Mouse (Mus musculus) spleen, adult 12 weeks (tissue): ENCODE data around the gene Zfp598.
"Not testable (repeated sequence)": the region's sequence is repeated elsewhere in the genome, so short reads cannot be mapped to it uniquely, and the experiment has no call there.

ENCODE experiments used
- DNase-seq: peaks from one replicate; pipeline ENCODE4 v3.0.0; 2022; ENCODE audit warnings: low spot score

Gene Zfp598

GRCm38 (mm10) chr17:24687599-24687998 lies 18.1 kb downstream of the Zfp598 start:
- DNase-seq, result no peak

DNA sequence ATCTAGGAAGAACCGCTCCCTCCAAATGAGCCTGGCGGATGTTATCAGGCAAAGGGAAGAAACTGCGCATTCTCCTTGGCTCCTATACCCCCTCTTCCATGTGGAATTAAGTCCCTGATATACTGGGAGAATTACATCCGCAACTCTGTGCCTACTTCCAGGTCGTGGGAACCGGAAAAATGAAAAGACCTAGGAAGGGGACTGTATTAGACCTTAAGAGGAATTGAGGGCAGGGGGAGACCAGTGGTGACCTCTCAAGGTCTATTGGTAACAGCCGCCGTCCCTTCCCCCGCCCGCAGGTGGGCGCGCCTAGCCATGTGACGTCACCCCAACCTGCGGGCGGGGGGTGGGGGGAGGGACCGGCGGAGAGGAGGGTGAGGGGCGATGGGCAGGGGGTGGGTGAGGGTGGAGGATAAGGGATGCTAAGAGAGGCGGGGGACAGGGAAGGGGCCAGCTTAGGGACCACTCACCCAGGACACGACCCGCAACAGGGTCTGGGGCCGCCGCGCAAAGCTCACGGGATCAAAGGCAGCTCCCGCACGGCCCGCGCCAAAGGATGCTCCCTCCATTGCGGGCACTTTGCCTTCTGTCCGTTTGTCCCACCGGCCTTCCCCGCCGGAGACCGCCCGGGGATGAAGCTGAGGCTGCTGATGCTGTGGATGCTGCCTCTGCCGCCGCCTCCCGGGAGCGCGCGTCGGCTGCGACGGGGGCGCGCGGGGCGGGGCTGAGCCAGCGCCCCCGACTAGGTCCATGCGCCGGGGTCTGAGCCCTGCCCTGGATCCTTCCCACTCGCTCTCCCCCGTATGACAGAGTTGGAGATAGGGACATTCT lies 20.0 kb downstream of the Zfp598 start, which contains the start of gene Syngr3:
Gene Syngr3 (minus strand): TSS at position 705 of the 831 bp plus-strand sequence.
- no peak for DNase-seq

DNA sequence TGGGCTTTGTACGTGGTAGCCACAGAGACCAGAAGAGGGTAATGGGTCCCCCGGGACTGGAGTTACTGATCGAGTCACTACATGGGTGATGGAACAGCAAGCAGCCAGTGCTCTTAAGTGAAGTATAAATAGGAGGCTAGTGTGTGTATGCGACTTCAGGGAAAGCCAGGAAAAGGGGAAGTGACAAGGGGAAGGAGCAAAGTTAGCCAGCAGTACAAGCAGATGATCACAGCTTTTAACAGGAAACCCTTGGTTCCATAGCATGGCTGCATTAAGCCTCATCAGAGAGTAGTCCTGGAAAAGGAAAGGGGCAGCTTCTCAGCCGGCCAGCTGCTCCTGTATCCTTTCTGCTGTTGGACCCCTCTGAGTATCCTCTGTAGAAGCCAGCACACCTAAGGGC lies 22.9 kb downstream of the Zfp598 start:
- no peak for DNase-seq

- DNase-seq, result no peak
Observed at GRCm38 (mm10) chr17:24695326-24696010, 26.0 kb downstream of the Zfp598 start.

GRCm38 (mm10) chr17:24696011-24696697 lies 26.7 kb downstream of the Zfp598 start, which contains the start of the genes Gfer and Noxo1:
Gene Gfer, minus strand, starts transcription at chr17:24696156.
Gene Noxo1, plus strand, starts transcription at chr17:24696234.
- peak; percentile 86 for DNase-seq

DNA sequence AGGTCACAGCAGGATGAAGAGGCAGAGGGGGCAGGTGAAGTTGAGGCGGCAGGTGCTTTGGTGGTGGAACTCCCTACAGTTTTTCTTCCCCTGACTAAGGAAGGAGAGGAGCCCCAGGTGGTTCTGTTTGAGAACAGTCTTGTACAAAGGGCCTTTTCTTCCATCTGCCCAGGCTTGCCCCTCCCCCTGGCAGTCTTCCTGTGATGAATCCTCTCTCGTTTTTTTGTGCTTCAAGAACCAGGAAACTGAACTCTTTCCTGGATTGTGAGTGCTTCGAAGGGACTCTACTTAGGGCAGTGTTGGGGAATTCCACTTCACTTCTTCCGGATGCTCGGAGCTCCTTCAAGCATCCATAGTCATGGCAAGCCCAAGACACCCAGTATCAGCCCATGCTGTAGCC lies 28.5 kb downstream of the Zfp598 start:
- no peak for DNase-seq

- DNase-seq, result no peak
Observed at GRCm38 (mm10) chr17:24698715-24699114, 29.2 kb downstream of the Zfp598 start.

GRCm38 (mm10) chr17:24699473-24699872 lies 30.0 kb downstream of the Zfp598 start:
- DNase-seq, result no peak

- DNase-seq, result no peak
Observed at GRCm38 (mm10) chr17:24701251-24701650, 31.8 kb downstream of the Zfp598 start.

DNA sequence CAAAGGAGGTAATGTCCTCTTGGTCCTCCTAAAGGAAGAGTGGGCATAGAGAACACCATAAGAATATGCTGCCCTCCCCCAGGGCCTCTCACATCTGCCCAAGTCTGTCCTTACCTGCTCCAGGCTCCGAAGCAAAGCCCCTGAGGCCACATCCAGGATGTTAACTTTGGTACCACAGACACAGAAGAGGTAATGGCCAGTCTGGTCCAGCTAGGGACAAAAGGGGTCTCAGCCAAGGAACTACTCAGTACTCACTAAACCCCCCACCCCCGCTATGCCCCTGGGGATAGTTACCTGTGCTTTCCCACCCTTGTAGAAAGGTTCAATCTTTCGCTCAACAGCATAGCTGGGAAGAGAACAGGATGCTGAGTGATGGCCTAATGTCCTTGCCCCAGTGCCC lies 36.3 kb downstream of the Zfp598 start:
- DNase-seq, result no peak

DNA sequence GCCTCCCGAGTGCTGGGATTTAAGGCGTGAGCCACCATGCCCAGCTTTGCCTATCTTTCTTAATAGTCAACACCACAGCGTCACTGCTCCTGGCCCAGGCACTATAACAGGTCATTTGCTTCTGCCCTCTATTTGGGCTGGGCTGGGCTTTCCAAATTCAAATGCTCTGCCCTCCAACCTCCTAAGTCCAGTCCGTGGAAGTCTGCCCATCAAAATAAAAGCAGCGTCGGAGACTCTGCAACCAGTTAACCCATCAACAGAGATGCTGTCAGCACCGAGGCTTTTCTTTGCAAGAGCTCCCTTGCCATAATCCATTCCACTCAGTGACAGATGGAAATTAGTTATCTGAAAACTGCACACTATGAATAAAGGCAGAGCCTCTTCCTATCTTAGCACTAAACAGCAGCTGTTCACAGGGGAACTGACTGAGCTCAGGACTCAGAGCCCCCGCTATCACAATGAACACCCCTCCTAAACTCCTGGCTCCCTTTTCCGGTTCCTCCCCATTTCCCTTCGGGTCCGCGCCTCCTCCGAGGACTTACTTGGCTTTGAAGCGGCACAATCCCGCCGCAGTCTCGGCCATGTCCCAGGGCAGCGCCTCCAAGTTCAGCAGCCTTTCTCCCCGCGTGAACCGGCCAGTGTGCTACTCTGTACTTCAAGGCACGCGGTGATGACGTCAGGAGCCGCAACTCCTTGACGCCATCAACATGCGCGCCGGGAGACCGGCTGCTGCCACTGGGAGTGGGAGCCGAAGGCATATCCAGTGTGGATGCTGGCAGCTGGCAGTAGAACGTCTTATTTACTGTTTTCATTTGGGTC lies 37.7 kb downstream of the Zfp598 start, which contains the start of gene Tbl3:
Gene Tbl3 (minus strand): TSS at position 679 of the 819 bp plus-strand sequence.
- peak; percentile 88 for DNase-seq

- no peak for DNase-seq
Observed at GRCm38 (mm10) chr17:24707801-24708425, 38.4 kb downstream of the Zfp598 start.

GRCm38 (mm10) chr17:24708646-24709045 lies 39.2 kb downstream of the Zfp598 start:
- no peak for DNase-seq

GRCm38 (mm10) chr17:24715556-24715955 lies 46.1 kb downstream of the Zfp598 start:
- no peak for DNase-seq

DNA sequence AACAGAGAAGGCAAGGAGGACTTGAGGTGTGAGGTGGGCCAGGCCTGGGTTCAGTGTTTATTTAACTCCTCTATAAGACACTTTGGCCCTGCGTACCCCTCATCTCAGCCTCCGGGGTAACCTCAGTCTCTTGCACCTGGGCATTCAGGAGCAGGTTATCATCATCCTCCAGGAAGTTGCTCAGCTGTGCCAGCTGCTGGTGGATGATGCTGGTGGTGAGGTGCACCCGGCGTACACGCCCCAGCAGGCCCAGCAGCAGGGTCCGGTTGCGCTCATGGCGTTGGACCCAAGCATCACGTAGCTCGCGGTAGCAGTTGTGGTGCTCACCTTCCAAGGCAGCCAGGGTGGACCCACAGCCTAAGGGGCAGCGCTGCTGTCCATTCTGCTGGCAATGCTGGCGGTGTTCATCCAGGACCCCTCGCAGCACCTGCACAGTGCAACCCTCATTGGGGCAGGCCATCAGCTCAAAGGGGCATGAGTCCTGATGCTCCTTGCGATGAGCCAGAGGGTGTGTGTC lies 46.7 kb downstream of the Zfp598 start:
- no peak for DNase-seq

DNA sequence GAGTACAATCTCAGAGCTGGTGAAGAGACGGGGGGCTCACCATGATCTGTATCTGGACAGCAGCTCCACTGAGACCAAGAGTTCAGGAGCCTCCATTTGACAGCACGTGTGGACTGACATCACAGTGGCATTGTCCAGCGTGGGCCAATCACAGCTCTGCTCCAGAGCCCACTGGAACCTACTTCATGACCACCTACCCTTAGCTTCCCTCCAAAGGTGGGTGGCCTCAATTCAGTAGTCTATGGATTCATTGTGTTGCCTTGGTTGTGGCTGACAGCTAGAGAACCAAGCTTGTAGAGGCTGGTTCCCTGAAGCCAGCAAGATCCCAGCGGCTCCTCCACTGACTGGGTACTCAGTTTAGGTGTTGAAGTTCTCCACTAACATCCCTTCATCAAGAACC lies 48.5 kb downstream of the Zfp598 start, which contains the start of the genes Rnf151 and Rps2:
Gene Rnf151 (minus strand): TSS at position 121 of the 400 bp plus-strand sequence.
Gene Rps2 (plus strand): TSS at position 174 of the 400 bp plus-strand sequence.
- no peak for DNase-seq

- DNase-seq, result not testable (repeated sequence)
Observed at GRCm38 (mm10) chr17:24718938-24719337, 49.5 kb downstream of the Zfp598 start.

DNA sequence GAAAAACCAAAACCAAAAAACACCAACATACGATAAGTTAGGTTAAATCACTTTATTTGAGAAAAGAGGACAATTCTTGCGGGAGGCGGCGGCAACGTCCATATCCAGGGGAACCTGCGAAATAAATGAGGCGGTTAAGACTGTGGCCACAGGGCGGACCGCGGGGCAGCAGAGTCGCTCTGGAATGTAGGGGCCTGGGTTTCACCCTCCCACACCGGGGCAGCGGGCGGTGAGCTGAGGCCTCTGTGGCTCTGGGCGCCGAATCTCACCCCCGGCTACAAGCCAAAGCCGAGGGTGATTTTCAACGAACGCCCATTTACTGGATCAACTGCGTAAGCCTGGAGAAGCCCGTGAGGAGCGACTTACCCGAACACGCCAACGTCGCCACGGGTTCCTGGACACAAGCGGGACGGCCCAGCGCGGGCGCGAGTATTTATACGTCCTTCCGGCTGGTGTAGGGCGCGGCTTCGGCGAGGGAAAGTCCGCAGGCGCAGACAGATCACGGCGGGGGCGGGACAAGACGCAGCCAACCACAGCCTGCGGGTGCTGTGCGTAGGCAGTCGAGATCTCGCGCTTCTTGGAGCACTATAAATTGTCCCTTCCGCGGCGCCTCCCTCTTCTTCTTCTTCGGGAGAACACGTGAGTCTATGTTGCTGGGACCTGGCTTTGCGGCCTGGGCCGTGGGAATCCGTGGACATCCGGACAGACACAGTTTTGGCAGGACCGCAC lies 50.2 kb downstream of the Zfp598 start:
- DNase-seq, result peak; percentile 92

- DNase-seq, result not testable (repeated sequence)
Observed at GRCm38 (mm10) chr17:24720616-24721015, 51.1 kb downstream of the Zfp598 start.
